Mouse (Mus musculus) activated CD4-positive, CD25-positive, alpha-beta regulatory T cell, adult 4 months (primary cell): ENCODE data around the gene 9930021J03Rik. TPM values are rescaled to one million over a fixed set of nuclear protein-coding genes. Genes with fewer than 3 reads are reported as not detected.

ENCODE experiments used
- ATAC-seq: one replicate; pipeline ENCODE4 v1.8.0; 2017
- polyA plus RNA-seq, 2 experiments: library from polyadenylated mRNA; unstranded; fragments of 100-300 nt; shearing (Covaris generic); gene quantifications; one replicate each; pipeline ENCODE4 v1.2.1; 2017

9930021J03Rik gene
- polyA plus RNA-seq, 2 experiments from 2014 or later, result 6.5 to 7.5 TPM

DNA sequence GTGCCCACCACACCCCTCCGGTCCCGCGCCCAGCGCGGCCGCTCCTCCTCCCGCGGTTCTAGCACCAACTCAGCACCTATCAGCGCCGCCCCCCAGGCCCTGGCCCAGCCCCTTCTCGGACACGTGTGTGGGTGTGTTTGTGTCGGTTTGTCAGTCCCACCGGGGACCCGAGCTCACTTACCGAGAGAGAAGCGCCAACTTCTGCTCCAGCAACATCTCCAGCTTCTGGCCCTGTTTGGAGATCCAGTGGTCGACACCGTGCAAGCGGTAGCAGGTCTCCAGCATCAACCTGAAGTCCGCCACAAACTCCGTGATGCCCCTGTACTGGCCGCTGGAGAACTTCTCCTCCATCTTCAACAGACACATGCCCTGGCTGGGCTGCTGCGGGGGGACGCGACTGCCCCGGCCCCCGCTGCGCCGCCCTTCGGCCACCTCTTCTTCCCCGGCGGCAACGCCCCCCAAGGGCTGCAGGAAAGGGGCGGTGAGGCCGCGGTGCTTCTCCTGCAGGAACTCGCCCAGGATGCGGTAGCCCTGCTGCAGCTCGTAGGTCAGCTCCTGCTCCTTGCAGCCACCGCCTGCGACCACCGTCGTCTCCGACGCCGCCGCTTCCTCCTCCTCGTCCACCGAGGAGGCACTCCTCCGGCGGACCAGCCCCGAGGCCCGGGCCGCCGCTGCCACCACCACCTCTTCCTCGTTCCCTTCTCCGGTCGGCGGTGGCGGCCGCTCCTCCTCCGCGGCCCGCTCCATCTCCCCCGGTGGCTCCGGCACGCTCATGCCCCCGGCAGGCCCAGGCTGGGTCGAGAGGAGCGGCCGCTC, 480 bp downstream of the 9930021J03Rik start:
- ATAC-seq, result peak; percentile 68

DNA sequence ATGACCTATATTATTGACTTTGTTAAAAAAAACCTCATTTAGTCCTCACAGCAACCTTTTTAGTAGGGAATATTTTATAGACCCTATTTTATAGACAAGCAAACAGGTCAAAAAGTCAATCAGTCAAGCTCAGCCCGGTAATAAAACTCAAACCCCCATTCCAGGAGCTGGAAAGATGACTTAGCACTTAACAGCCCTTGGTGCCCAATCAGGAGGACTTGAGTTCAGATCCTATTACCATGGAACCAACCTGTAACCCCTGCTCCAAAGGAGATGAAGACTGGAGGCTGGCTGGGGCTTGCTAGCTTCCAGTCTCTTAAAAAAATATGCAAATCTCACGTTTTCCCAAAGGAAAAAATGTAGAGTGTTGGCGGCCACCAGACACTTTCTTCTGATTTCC, 1.8 kb downstream of the 9930021J03Rik start:
- no peak for ATAC-seq

- no peak for ATAC-seq
These were observed 8.4 kb downstream of the 9930021J03Rik start for GRCm38 (mm10) chr19:29797371-29797770.

DNA sequence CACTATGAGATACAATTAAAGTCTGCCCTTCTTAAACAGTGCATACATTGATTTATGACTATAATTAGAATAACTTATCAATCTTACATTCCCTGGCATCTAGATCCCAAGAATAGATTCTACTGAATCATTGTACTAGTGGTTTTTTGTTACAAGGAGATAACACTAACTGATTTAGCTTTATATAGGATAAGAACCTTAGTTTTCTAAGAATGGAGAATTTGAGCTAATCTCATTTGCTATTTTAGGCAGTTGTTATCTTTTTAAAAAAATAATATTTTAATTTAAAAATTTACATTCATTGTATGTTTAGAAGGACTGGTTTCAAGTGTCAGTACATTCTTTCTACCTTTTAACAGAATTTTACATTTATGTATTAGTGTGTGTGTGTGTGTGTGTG, 17.8 kb downstream of the 9930021J03Rik start:
- ATAC-seq, result no peak

DNA sequence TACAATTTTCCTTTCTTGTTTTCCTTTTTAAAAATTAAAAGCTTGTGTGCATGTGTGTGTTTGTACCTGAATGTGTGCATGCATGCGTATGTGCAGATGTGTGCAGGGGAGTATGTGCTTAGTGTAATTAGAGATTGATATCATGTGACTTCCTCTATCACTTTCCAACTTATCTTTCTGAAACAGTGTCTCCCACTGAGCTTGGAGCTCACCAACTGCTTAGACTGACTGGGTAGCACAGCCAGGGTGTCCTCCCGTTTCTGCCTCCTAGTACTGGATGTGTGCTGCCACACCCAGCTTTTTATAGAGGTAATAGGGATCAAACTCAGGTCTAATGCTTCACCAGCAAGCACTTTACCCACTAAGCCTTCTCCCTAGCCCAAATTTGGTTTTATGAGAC, 22.9 kb downstream of the 9930021J03Rik start:
- no peak for ATAC-seq

DNA sequence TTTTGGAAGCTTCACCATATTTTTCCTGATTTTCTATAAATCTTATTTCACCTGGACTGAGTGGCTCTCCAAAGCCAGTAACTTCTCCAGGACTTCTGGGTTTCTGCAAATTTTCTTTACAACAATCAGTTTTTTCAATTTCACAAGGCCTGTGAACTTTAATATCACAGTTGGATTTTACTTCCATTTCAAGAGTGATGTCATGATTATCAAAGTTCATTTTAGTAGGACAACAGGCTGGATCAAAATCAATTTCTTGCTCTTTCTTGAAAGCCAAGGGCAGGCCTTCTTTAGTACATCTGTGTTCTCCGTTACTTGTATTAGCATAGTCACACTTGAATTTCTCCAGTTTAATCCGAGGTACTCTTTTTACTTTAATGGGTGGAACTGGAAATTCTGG, 51.9 kb downstream of the 9930021J03Rik start:
- ATAC-seq, result no peak

DNA sequence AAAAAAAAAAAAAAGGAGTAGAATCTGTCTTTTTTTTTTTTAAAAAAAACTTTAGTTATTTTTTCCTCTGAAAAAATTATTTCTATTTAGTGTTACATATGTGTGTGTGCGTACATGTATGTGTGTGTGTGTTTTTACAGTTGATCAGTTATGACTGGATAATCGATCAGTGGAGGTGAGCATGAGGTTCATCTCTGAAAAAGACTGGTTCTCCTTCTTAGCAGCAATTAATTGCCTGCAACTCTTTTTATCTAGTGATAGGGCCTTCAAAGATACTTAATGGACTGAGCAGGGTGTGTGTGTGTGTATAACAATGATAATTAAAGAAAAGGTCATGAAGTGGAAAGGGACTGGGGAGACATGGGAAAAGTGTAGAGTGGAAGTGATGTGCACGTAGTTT, 54.8 kb downstream of the 9930021J03Rik start:
- ATAC-seq, result no peak

DNA sequence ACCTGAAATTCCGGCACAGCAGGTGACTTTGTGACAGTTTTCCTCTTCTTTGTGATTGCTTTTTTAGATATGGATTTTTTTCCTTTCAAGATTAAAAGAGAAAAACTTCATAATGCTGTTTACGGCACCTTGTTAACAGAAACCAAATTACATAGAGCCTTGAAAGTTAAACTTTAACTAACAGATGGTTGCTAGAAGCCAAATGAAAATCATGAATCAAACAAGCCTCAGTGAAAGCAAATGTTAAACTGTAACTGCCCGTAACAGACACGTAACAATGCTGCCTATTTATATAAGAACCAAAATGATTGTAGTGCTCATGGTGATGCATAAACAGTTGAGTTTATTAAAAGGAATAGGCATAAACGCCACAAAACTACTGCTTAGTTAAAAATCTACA, 62.3 kb downstream of the 9930021J03Rik start:
- no peak for ATAC-seq

DNA sequence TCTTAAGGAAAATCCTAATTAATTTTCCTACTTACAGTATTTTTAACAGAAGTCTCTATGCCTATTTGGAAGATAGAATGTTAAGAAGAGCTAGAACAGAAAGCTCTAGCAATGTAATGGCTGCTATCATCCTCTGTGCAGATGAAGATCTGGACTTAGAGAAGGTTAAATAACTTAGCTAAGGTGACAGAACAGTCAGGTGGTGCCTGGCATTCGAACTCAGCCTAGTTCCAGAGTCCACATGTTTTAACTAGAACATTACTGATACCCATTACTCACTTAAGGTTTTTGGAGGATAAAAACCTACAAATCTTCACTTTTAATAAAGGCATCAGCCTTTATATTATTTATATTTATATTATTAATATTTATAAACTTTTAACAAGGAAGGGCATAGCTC, 65.1 kb downstream of the 9930021J03Rik start:
- no peak for ATAC-seq

DNA sequence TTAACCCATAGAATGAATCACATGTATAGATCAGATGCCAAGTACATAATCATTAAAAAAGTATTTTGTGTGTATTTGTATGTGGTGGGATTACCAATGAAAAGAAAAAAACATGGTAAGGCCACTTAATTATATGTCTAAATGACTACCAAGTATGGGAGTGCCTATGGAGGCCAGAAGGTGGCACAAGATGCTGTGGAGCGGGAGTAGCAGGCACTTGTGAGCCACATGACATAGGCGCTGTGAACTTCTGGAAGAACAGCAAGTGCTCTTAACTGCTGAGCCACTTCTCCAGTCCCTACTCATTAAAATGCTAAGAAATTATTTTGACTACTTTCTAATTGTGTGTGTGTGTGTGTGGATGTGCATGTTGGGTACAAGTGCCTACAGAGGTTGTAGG, 66.2 kb downstream of the 9930021J03Rik start:
- ATAC-seq, result no peak

DNA sequence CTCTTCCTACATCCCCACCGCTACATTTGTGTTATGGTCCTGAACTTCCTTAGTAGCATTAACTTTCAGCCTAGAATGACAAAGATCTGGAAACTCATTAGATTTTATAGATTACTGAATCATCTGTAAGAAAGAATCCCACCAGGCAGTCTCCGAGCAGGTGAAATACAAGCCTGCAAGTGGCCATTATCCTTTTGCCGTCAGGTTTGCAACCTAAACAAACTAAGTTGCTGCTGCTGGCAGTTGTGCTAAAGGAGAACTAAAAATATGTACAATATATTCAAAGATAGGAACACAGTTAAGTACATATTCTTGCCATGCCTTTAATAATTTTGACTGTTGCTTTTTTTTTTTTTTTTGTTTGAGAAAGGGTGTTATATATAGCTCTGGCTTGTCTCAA, 70.4 kb downstream of the 9930021J03Rik start:
- ATAC-seq, result no peak

DNA sequence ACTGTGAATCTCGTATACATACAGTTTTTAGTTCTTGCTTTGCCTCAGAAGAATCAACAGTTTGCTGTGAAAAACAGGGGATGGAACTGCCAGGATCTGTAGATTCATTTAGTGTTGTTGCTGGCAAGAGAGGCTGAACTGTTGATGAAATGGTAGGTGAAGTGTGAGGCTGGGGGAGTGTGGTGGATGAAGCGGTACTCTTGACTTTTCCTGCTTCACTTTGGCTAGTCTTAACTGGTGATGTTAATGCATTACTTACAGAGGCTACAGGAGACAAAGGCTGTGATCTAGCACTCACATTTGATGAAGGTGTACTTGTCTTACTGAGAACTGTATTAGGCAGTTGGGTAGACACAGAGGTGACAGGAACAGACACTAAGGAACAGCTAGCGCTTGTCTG, 87.3 kb downstream of the 9930021J03Rik start:
- ATAC-seq, result no peak

GRCm38 (mm10) chr19:29717854-29718253, 87.9 kb downstream of the 9930021J03Rik start:
- peak; percentile 85 for ATAC-seq

GRCm38 (mm10) chr19:29713451-29713850, 92.3 kb downstream of the 9930021J03Rik start:
- ATAC-seq, result no peak

DNA sequence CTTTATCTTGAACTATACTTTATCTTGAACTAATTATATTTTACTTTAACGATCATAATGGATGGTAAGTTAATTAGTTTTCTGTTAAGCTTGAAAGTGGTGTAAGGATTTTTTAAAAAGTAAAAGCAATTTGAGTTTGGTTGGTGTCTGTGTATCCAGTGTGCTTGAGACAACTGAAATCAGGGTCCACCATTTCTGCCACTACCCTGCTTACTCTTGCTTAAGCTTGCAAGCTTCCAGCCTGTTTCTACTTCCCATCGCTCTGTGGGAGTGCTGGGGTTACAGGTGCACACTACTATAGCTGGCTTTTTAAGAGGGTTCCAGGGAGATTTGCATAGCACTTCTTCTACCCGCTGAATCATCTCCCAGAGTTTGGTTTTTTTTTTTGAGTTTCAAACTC, 96.3 kb downstream of the 9930021J03Rik start:
- ATAC-seq, result no peak

GRCm38 (mm10) chr19:29708461-29708860, 97.3 kb downstream of the 9930021J03Rik start:
- no peak for ATAC-seq

DNA sequence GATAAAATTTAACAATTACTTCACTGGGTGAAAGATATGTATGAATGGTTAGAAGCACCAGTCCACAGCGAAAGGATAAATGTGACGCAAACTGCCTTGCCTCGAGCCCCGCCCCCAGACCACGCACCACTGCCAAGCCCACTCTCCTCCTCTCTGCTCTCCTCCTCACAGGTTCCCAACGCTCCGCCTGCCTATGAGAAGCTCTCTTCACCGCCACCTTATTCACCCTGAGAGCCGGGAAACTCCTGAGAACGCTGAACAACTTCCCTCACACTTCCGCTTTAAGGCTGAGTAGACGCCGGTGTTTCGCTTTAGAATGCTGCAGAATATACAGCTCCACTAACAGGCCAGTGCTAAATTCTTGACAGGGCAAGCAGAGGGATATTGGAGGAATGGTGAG, 97.8 kb downstream of the 9930021J03Rik start:
- peak; percentile 75 for ATAC-seq

DNA sequence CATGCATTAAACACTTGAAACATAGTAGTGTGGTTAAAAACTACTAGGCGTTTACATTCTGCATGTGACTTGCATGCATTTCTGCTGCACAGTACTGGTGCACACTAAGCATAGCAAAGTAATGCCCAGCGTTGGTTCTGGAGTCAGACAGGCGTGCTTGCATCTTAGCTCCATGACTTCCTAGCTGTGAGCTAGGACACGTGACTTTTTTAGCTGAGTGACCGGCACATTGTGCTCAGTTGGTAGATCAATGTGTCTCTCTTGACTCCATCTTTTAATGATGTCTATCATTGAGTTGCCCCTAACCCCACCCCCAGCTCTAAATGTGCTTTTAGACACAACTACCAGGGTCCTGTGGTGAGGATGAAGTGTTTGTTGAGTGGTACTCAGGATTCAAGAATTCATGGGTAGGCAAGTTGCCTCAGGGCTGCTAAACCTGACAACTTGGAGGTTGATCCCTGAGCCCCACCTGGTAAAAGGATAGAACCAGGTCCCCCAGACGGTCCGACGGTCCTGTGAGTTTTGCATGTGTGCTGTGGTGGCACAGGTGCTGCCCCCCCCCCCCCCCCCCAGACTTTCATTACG, 98.4 kb downstream of the 9930021J03Rik start:
- ATAC-seq, result no peak

DNA sequence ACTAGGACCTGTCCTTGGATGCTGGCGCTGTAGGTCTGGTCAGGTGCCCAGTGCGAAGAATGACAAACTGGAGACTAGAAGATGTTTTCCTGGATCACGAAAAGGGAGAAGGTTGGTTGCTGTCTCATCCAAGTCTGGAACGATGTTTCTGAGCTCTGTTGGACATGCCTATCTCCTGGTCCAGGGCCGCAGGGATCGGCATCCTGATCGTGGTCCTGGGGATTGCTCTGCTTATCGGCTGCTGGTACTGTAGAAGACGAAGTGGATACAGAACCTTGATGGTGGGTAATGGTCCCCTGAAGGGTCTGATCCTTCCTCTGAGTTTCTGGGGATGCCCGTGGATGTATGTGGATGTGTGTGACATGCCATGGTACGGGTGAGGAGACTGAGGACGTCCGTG, 101.4 kb downstream of the 9930021J03Rik start:
- no peak for ATAC-seq

DNA sequence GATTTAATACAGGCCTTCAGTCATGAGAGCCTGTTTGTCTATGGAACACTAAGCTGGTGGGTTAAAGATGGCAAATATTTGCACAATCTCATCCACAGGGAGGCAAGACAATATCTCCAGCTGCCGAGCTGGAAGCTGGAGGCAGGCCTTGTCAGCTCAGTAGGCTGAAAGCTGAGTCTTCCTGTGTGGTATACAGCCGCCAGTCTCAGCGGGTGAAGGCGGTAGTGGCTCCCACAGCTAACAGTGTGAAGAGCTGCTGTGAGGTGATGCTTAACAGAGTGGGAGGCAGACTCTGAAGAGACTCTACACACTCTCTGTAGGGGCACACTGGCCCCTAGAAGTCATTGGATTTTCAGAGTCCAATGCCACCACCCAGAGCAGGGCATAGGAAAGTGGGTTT, 104.1 kb downstream of the 9930021J03Rik start:
- ATAC-seq, result no peak

DNA sequence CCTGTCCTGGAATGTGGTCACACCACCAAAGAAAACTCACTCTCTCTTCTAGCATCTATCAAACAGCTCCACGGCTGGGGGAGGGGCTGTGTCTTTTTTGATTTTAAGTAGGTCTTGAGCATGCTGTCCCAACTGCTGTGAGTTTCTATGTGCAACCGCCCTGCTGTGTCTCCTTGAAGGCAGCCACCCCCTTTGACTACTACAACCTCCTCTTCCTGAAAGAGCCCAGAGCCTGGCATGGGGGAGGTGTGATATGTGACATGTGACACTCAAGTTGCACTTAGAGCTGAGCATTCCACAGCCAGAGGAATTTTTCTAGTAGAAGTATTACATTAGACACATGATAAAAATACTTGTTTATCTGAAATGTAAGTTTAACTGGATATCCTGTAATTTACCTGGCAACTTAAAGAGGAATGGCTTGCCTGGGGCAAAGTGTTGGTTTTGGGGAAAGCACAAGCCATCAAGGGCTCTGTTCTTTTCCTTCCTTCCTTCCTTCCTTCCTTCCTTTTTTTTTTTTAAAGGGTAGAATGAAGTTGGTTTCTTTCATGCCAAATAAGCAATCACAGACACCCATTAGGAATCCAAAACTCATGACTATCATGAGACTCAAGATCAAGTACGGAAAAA, 108.4 kb downstream of the 9930021J03Rik start, which contains the start of gene Mlana:
Gene Mlana, plus strand, starts transcription at position 580 of the 630 bp plus-strand sequence.
- ATAC-seq, result no peak

DNA sequence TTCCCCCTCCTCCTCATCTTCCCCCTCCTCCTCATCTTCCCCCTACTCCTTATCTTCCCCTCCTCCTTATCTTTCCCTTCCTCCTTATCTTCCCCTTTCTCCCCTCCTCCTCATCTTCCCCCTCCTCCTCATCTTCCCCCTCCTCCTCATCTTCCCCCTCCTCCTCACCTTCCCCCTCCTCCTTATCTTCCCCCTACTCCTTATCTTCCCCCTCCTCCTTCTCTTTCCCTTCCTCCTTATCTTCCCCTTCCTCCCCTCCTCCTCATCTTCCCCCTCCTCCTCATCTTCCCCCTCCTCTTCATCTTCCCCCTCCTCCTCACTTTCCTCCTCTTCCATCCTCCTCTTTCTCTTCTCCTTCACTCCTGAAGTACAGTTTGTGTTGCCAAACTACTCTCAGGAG, 108.9 kb downstream of the 9930021J03Rik start:
- no peak for ATAC-seq

DNA sequence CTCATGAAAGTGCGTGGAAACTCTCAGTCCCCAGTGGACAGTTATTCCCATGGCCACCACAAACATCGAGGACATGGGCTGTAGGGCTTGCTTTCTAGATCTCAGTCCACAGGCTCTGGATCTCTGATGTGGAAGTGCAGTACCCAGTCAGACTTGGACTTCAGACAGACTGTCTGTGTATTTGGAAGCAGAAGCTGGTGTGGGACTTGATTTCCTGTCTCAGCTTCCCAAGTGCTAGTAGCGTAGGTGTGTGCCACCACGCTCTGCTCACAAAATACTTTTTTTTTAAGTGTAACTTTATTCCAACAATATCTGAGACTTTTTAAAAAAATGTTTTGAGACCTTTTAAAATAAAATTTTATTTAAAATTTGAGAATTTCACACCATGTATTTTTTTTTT, 109.5 kb downstream of the 9930021J03Rik start:
- no peak for ATAC-seq

DNA sequence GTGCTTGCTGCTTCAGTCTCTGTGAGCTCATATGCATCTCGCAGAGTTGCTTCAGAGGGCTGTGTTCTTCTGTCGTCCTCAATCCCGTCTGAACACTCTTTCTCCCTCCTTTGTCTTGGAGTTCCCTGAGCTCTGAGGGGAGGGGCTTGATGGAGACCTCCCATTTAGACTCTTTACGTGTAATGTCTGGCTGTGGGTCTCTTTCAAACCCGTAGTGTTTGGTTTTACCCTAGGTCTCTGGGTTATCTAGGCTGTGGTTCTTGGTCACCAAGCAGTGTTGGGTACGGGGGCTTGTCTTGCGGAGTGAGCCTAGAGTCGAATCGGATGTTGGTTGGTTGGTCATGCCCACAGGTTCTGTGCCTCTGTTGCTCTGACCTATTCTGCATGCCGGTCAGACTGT, 110.7 kb downstream of the 9930021J03Rik start:
- no peak for ATAC-seq
